Mouse (Mus musculus) C2C12 (cell line): ENCODE measurements around the gene Fars2. TPM values are rescaled to one million over a fixed set of nuclear protein-coding genes. Genes with fewer than 3 reads are reported as not detected.

ENCODE experiments used
- H3K27me3 ChIP-seq: one replicate; pipeline ENCODE4 v1.6.1; 2011; ENCODE audit not compliant: control insufficient read depth, insufficient read depth, insufficient read length
- H3K36me3 ChIP-seq: one replicate; pipeline ENCODE4 v1.6.1; 2011; ENCODE audit not compliant: control insufficient read depth, insufficient read depth
- H3K4me3 ChIP-seq: one replicate; pipeline ENCODE4 v1.5.1; 2011; ENCODE audit warnings: mild to moderate bottlenecking, control low read depth; ENCODE audit not compliant: poor library complexity, insufficient read depth, severe bottlenecking
- H3K79me2 ChIP-seq: one replicate; pipeline ENCODE4 v1.6.1; 2011; ENCODE audit not compliant: control insufficient read depth, insufficient read depth
- H3K79me3 ChIP-seq: one replicate; pipeline ENCODE4 v1.6.1; 2011; ENCODE audit warnings: low read depth, control low read depth
- H3ac ChIP-seq: one replicate; pipeline ENCODE3; 2011; ENCODE audit warnings: low read depth; ENCODE audit not compliant: control insufficient read depth, insufficient read length
- CEBPB ChIP-seq: IDR thresholded peaks from one replicate; pipeline ENCODE4 v1.6.1; 2011; ENCODE audit warnings: low read depth, mild to moderate bottlenecking, control low read depth, moderate library complexity
- CTCF ChIP-seq: IDR thresholded peaks from one replicate; pipeline ENCODE4 v1.5.1; 2011; ENCODE audit not compliant: control insufficient read depth, insufficient read depth, insufficient read length
- FOSL1 ChIP-seq: IDR thresholded peaks from one replicate; pipeline ENCODE4 v1.8.0; 2011; ENCODE audit warnings: mild to moderate bottlenecking, low read length; ENCODE audit not compliant: poor library complexity, insufficient read depth, severe bottlenecking
- MAX ChIP-seq: IDR thresholded peaks from one replicate; pipeline ENCODE4 v1.6.1; 2011; ENCODE audit warnings: mild to moderate bottlenecking, control low read depth
- MYOD1 ChIP-seq: IDR thresholded peaks from one replicate; pipeline ENCODE4 v1.6.1; 2011; ENCODE audit warnings: low read depth; ENCODE audit not compliant: control insufficient read depth, insufficient read length
- MYOG ChIP-seq: IDR thresholded peaks from one replicate; pipeline ENCODE4 v1.6.1; 2011; ENCODE audit not compliant: control insufficient read depth, insufficient read length; ENCODE audit errors: extremely low read depth
- USF1 ChIP-seq: IDR thresholded peaks from one replicate; pipeline ENCODE4 v1.6.1; 2011; ENCODE audit warnings: low read depth, mild to moderate bottlenecking, control low read depth, moderate library complexity
- polyA plus RNA-seq: library from polyadenylated mRNA; unstranded; fragments of >200 nt; fragmentation: generic; extraction: Trizol; gene quantifications from one replicate; pipeline ENCODE4 v1.2.1, GENCODE M21; 2012; ENCODE audit warnings: missing spikeins

Fars2 gene
- polyA plus RNA-seq, 1 experiment: 25.9 TPM

DNA sequence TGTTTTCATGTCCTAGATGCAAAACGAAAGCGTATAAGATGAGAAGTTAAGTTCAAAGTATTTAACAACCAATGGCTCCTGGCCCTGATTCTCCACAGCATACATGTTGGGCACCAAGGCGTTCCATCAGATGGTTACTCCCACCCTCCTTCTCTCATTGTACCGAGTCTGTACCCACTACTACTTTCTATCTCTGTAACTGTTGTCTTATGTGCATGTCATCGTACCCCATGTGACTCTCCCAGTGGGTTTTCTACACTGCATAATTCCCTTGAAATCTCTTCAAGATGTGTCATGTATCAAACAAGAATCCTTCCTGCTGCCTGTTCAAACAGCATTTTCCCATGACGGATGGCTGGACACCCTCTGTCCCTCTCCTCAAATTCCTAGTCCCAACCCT lies 388.5 kb downstream of the Fars2 start:
- H3K36me3 ChIP-seq: no peaks in the 10 kb centered on the region
- no peak overlapping the region for H3K4me3 ChIP-seq
- TF ChIP-seq MYOD1 (no peak), MYOG (no peak), USF1 (no peak), MAX (no peak)
- no peaks in the 10 kb centered on the region for H3K27me3 ChIP-seq
- no peak overlapping the region for H3ac ChIP-seq
- H3K79me2 ChIP-seq: no peaks in the 10 kb centered on the region
- H3K79me3 ChIP-seq: no peaks in the 10 kb centered on the region

- Histone ChIP-seq H3K27me3 (no peaks in the 10 kb centered on the region), H3K79me2 (no peaks in the 10 kb centered on the region), H3K4me3 (no peak overlapping the region), H3K36me3 (no peaks in the 10 kb centered on the region), H3ac (no peak overlapping the region), H3K79me3 (no peaks in the 10 kb centered on the region)
- no peak for TF ChIP-seq USF1
- no peak for TF ChIP-seq CTCF
- TF ChIP-seq MYOG: no peak
- TF ChIP-seq FOSL1: no peak
- TF ChIP-seq MYOD1: no peak
- no peak for TF ChIP-seq CEBPB
- TF ChIP-seq MAX: no peak
Measured at GRCm38 (mm10) chr13:36506315-36506714, 389.1 kb downstream of the Fars2 start.

DNA sequence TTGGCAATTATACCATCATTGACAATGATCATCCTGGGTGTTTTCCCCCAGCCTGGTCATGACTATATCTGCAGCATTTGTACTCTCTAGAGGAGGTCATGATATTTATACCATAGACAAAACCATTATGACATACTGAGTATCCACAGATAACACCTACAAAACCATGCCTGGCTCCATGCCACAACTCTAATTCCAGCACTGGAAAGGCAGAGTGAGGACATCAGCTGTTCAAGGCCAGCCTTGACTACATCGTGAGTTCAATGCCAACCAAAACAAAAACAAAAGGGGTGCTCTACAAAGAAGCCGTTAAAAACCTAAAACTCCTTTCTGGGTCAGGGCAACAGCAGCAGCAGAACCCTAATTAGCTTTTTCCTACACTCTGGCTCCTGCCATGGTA lies 392.9 kb downstream of the Fars2 start:
- Histone ChIP-seq H3ac (no peak overlapping the region), H3K27me3 (no peaks in the 10 kb centered on the region), H3K4me3 (no peak overlapping the region), H3K79me3 (no peaks in the 10 kb centered on the region), H3K79me2 (no peaks in the 10 kb centered on the region), H3K36me3 (no peaks in the 10 kb centered on the region)
- no peak for TF ChIP-seq MYOG

- H3K79me3 ChIP-seq: no peaks in the 10 kb centered on the region
- no peaks in the 10 kb centered on the region for H3K27me3 ChIP-seq
- H3K36me3 ChIP-seq: no peaks in the 10 kb centered on the region
- H3ac ChIP-seq: no peak overlapping the region
- H3K79me2 ChIP-seq: no peaks in the 10 kb centered on the region
- peak; percentile 20 for TF ChIP-seq MYOD1
- TF ChIP-seq FOSL1: no peak
- no peak overlapping the region for H3K4me3 ChIP-seq
Measured at GRCm38 (mm10) chr13:36513126-36513525, 395.9 kb downstream of the Fars2 start.

DNA sequence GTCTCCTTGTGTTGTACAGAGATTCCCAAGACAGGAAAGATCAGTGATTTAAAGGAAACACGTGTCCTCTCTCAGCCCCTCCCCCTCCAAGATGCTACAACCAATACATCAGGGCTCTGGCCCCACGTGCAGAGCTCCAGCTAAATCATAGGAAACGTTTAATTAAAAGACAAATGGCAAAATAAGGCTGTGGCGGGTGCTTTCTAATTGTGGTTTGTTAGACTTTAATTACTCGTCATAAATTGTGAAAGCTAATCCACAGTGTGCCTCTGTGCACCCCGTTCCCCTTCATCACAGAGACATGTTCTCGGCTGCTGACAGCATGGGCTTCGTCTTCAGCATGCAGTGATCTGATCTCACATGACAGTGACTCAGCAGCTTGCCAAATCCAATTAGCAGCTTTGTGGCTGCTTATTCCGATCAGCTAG lies 400.9 kb downstream of the Fars2 start:
- H3K79me3 ChIP-seq: no peaks in the 10 kb centered on the region
- TF ChIP-seq FOSL1 (no peak), MYOG (no peak), CTCF (no peak), MAX (no peak), CEBPB (no peak), USF1 (no peak), MYOD1 (no peak)
- no peak overlapping the region for H3K4me3 ChIP-seq
- no peaks in the 10 kb centered on the region for H3K79me2 ChIP-seq
- no peaks in the 10 kb centered on the region for H3K36me3 ChIP-seq
- no peak overlapping the region for H3ac ChIP-seq
- H3K27me3 ChIP-seq: no peaks in the 10 kb centered on the region

DNA sequence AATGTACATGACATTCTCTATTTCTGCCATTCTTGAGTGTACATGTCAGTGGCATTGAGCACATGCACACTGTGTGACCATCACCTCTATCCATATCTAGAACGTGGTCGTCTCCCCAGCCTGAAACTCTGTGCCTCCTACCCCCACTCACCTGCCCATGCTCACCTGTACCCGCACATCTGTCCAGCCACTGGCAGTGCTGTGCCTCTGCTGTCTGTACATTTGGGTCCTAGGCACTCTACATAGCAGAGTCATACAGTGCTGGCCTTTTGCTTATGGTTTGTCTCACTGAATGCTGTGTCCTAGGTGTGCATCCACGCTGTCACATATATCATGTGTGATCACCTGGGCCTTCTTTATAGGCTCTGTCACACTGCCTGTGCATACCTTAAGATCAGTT lies 410.5 kb downstream of the Fars2 start:
- H3ac ChIP-seq: no peak overlapping the region
- H3K36me3 ChIP-seq: no peaks in the 10 kb centered on the region
- H3K4me3 ChIP-seq: no peak overlapping the region
- no peaks in the 10 kb centered on the region for H3K27me3 ChIP-seq
- no peaks in the 10 kb centered on the region for H3K79me3 ChIP-seq
- TF ChIP-seq MYOD1: no peak
- TF ChIP-seq CTCF: no peak
- no peak for TF ChIP-seq MAX
- no peak for TF ChIP-seq USF1
- TF ChIP-seq MYOG: no peak
- TF ChIP-seq FOSL1: no peak
- no peak for TF ChIP-seq CEBPB
- H3K79me2 ChIP-seq: no peaks in the 10 kb centered on the region
